Comparison of ENCODE assay signal across 39 mouse cellular contexts in the genomic region with DNA sequence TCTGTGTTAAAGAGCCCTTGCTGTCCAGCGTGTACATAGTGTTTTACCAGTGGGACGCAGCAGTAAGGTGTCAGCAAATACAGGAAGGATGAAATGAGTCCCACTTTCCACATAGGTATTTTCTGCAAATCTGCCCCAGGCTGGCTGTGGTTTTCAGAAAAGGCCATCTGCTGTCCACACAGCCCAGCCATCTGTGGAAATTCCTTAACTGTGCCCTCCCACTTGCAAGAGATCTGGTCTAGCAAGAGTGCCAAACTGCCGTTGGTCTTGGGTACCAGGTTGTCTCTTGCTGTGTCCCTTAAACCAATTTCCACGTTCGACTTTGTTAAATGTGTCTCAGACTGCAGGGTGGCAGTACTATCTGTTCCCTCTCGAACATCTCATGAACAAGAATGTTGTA. TPM values are rescaled to one million over a fixed set of nuclear protein-coding genes. Genes with fewer than 3 reads are reported as not detected.
DNase-seq lines count a peak whose midpoint lies in the region; TF ChIP-seq lines count a peak whose summit lies in the region.
"Had no signal": no experiment of that assay in that cellular context is flagged by ENCODE, and none has a peak within 500 bp of the region (broad histone marks: within the 10 kb centered on the region; RNA-seq: fewer than 3 reads in every experiment).

No protein-coding gene starts in this region.

- H3K9me3 ChIP-seq in CH12.LX (replicated peaks; ENCODE audit: low read length), result no peaks in the 10 kb centered on the region
- H3K9me3 ChIP-seq: embryonic facial prominence, embryonic 13.5 days; G1E; heart, embryonic 10.5 days; heart, embryonic 15.5 days; hindbrain, embryonic 12.5 days; limb, embryonic 13.5 days; liver, embryonic 12.5 days; midbrain, embryonic 13.5 days; stomach, embryonic 15.5 days had no signal

- dilution Hi-C loops in CH12.LX (cut with MboI; ENCODE audit: extremely low pct_ligation_motif_present, extremely low pct_unique_long_range_greater_than_20kb, low sequenced_read_pairs), result no loop called here

- in situ Hi-C loops in CH12.LX (cut with MboI; ENCODE audit: low pct_ligation_motif_present, low pct_unique_long_range_greater_than_20kb, low sequenced_read_pairs), result loop anchor here (25.0 kb wide), 1 partner anchor 361 kb away; no protein-coding TSS in a partner anchor

- no peak for TF ChIP-seq CTCF in CH12.LX (conservative IDR thresholded peaks at IDR 0.05 in 1 of 2, IDR thresholded peaks at IDR 0.05 in 1 of 2; ENCODE audit: low read depth in 2 of 2, low read length in 2 of 2)

- peak; percentile 30 for DNase-seq in heart, adult 11 months
- DNase-seq in heart, adult 9 months (ENCODE audit: low spot score in 2 of 2), result no peak
- DNase-seq in CH12.LX (ENCODE audit: extremely low read depth) (no peak), MN1 (ENCODE audit: low spot score) (no peak)
- peak; percentile 50 for DNase-seq in cerebellum, adult 18-20 months
- peak; percentile 72 to 75 for DNase-seq in cerebellum, postnatal 10 days
- no peak for DNase-seq in frontal cortex, postnatal 10 days (ENCODE audit: low spot score in 2 of 2)
- no peak for DNase-seq in c-Kit-positive CD71-positive TER-119-positive erythroid progenitor cells, embryonic 14.5 days (ENCODE audit: low spot score)
- DNase-seq: adrenal gland, adult 2 months; adrenal gland, postnatal 36 days; embryo, embryonic 11 days; gastrocnemius, postnatal 10 days; kidney, adult 9 months; kidney, postnatal 10 days; liver, postnatal 0 days; lung, postnatal 36 days; right cerebral cortex, postnatal 25 days had no signal

- no peak overlapping the region for H3K27ac ChIP-seq in CH12.LX (ENCODE audit: insufficient read depth, low read depth)
- H3K27ac ChIP-seq: embryonic facial prominence, embryonic 13.5 days; heart, embryonic 10.5 days; heart, embryonic 15.5 days; hindbrain, embryonic 12.5 days; limb, embryonic 13.5 days; liver, embryonic 12.5 days; midbrain, embryonic 13.5 days; stomach, embryonic 15.5 days had no signal

- no peak for TF ChIP-seq POLR2A in CH12.LX (IDR thresholded peaks at IDR 0.05; ENCODE audit: low read depth, low read length)

- H3K4me3 ChIP-seq in CH12.LX (replicated peaks in 1 of 3; ENCODE audit: low read depth in 2 of 3, low read length in 2 of 3, poor library complexity in 1 of 3), result no peak overlapping the region
- H3K4me3 ChIP-seq: embryonic facial prominence, embryonic 13.5 days; erythroblast, embryonic 14.5 days; heart, embryonic 10.5 days; heart, embryonic 15.5 days; hindbrain, embryonic 12.5 days; limb, embryonic 13.5 days; liver, embryonic 12.5 days; midbrain, embryonic 13.5 days; stomach, embryonic 15.5 days had no signal

- no peak for TF ChIP-seq RAD21 in CH12.LX (IDR thresholded peaks at IDR 0.05; ENCODE audit: low read depth, low read length)

- H3K27me3 ChIP-seq in CH12.LX (replicated peaks), result no peaks in the 10 kb centered on the region
- H3K27me3 ChIP-seq: embryonic facial prominence, embryonic 13.5 days; heart, embryonic 15.5 days; hindbrain, embryonic 12.5 days; limb, embryonic 13.5 days; liver, embryonic 12.5 days; midbrain, embryonic 13.5 days; stomach, embryonic 15.5 days had no signal

- 0 out of 2 replicates have a peak, but pooled peaks have one; percentile 32 for TF ChIP-seq EP300 in CH12.LX (IDR thresholded peaks at IDR 0.05; ENCODE audit: low read length)

- H3K4me2 ChIP-seq in CH12.LX (ENCODE audit: insufficient read depth, low read depth, poor library complexity, severe bottlenecking), result no peak overlapping the region
- H3K4me2 ChIP-seq: embryonic facial prominence, embryonic 13.5 days; heart, embryonic 15.5 days; hindbrain, embryonic 12.5 days; limb, embryonic 13.5 days; liver, embryonic 12.5 days; midbrain, embryonic 13.5 days; stomach, embryonic 15.5 days had no signal

- H3K79me2 ChIP-seq in CH12.LX (replicated peaks; ENCODE audit: control insufficient read depth, extremely low read depth, insufficient read depth, poor library complexity, severe bottlenecking), result no peaks in the 10 kb centered on the region

- no peaks in the 10 kb centered on the region for H3K36me3 ChIP-seq in CH12.LX (replicated peaks in 1 of 2; ENCODE audit: control insufficient read depth in 1 of 2, insufficient read depth in 1 of 2, low read length in 1 of 2)
- H3K36me3 ChIP-seq: embryonic facial prominence, embryonic 13.5 days; G1E; heart, embryonic 10.5 days; heart, embryonic 15.5 days; hindbrain, embryonic 12.5 days; limb, embryonic 13.5 days; liver, embryonic 12.5 days; midbrain, embryonic 13.5 days; stomach, embryonic 15.5 days had no signal

- H3K9ac ChIP-seq in CH12.LX (ENCODE audit: insufficient read depth, low read depth), result no peak overlapping the region
- H3K9ac ChIP-seq: embryonic facial prominence, embryonic 13.5 days; heart, embryonic 15.5 days; hindbrain, embryonic 12.5 days; limb, embryonic 13.5 days; liver, embryonic 12.5 days; liver, postnatal 0 days; midbrain, embryonic 13.5 days; stomach, embryonic 15.5 days had no signal

- peaks cover 0 to 8% of the 10 kb centered on the region in 2 experiments; a peak in 1 of 4 replicates for H3K4me1 ChIP-seq in CH12.LX (ENCODE audit: control insufficient read depth in 1 of 2, insufficient read depth in 2 of 2)
- H3K4me1 ChIP-seq: embryonic facial prominence, embryonic 13.5 days; heart, embryonic 15.5 days; hindbrain, embryonic 12.5 days; liver, embryonic 12.5 days; midbrain, embryonic 13.5 days; stomach, embryonic 15.5 days had no signal

TF ChIP-seq in CH12.LX, 34 proteins besides CTCF, POLR2A, EP300 and RAD21:
- TF ChIP-seq KAT2A (IDR thresholded peaks at IDR 0.05; ENCODE audit: insufficient replicate concordance, low read length), result no peak
- TF ChIP-seq ETS1 (conservative IDR thresholded peaks at IDR 0.05; ENCODE audit: low read depth, low read length), result no peak
- no peak for TF ChIP-seq BHLHE40 (IDR thresholded peaks at IDR 0.05; ENCODE audit: low read depth, low read length)
- TF ChIP-seq CHD1 (IDR thresholded peaks at IDR 0.05; ENCODE audit: low read depth, low read length), result no peak
- no peak for TF ChIP-seq HCFC1 (IDR thresholded peaks at IDR 0.05; ENCODE audit: low read depth, low read length)
- TF ChIP-seq JUN (IDR thresholded peaks at IDR 0.05; ENCODE audit: insufficient read depth, low read depth, low read length), result no peak
- TF ChIP-seq UBTF (IDR thresholded peaks at IDR 0.05; ENCODE audit: low read depth, low read length), result no peak
- no peak for TF ChIP-seq ELF1 (IDR thresholded peaks at IDR 0.05; ENCODE audit: low read depth, low read length)
- no peak for TF ChIP-seq RCOR1 (conservative IDR thresholded peaks at IDR 0.05; ENCODE audit: low read depth, low read length)
- no peak for TF ChIP-seq MAFK (IDR thresholded peaks at IDR 0.05; ENCODE audit: insufficient replicate concordance, low read length)
- no peak for TF ChIP-seq GABPA (IDR thresholded peaks at IDR 0.05; ENCODE audit: insufficient replicate concordance, low read depth, low read length)
TF ChIP-seq in CH12.LX: peak in this region for 0.

RNA-seq across cellular contexts. Expression of a gene that starts 2.4 kb away (rescaled TPM):
- total RNA-seq in CH12.LX (2012; rRNA removed) (not detected in 2 replicates), CH12.LX (2014; rRNA removed) (not detected in 2 replicates)
- not detected in 2 replicates for polyA plus RNA-seq in CH12.LX (2012; ENCODE audit: insufficient read length, low read depth)
- total RNA-seq: adrenal gland, adult 2 months; adrenal gland, postnatal 36 days; gastrocnemius, postnatal 10 days; heart, postnatal 25 days; left cerebral cortex, postnatal 25 days; megakaryocyte, adult 5-6 weeks; neutrophil, adult 5-6 weeks had no signal
- polyA plus RNA-seq: adrenal gland, adult 2 months; C2C12; embryonic facial prominence, embryonic 13.5 days; erythroblast, embryonic 14.5 days; forebrain, embryonic 11.5 days; forebrain, embryonic 16.5 days; G1E; gonadal fat pad, adult 2 months; heart, embryonic 10.5 days; heart, embryonic 15.5 days; hindbrain, embryonic 12.5 days; intestine, postnatal 0 days; large intestine, adult 2 months; limb, embryonic 13.5 days; liver, embryonic 12.5 days; liver, postnatal 0 days; lung, embryonic 16.5 days; midbrain, embryonic 13.5 days; Patski; stomach, embryonic 15.5 days had no signal

RNA-seq across cellular contexts. Expression of a gene that starts 8.6 kb away (rescaled TPM):
- not detected in 2 replicates for total RNA-seq in CH12.LX (2012; rRNA removed)
- not detected in 2 replicates for total RNA-seq in CH12.LX (2014; rRNA removed)
- not detected in 2 replicates for polyA plus RNA-seq in CH12.LX (2012; ENCODE audit: insufficient read length, low read depth)
- total RNA-seq: adrenal gland, adult 2 months; adrenal gland, postnatal 36 days; G1E; gastrocnemius, postnatal 10 days; heart, postnatal 25 days; left cerebral cortex, postnatal 25 days; megakaryocyte, adult 5-6 weeks; neutrophil, adult 5-6 weeks had no signal
- polyA plus RNA-seq: adrenal gland, adult 2 months; C2C12; embryonic facial prominence, embryonic 13.5 days; erythroblast, embryonic 14.5 days; forebrain, embryonic 11.5 days; forebrain, embryonic 16.5 days; G1E; heart, embryonic 10.5 days; heart, embryonic 15.5 days; hindbrain, embryonic 12.5 days; intestine, postnatal 0 days; large intestine, adult 2 months; limb, embryonic 13.5 days; liver, embryonic 12.5 days; liver, postnatal 0 days; lung, embryonic 16.5 days; midbrain, embryonic 13.5 days; Patski; stomach, embryonic 15.5 days had no signal

RNA-seq across cellular contexts. Expression of a gene that starts 13.3 kb away (rescaled TPM):
- total RNA-seq in CH12.LX (2012; rRNA removed) (not detected in 2 replicates), CH12.LX (2014; rRNA removed) (not detected in 2 replicates)
- not detected in 2 replicates for polyA plus RNA-seq in CH12.LX (2012; ENCODE audit: insufficient read length, low read depth)
- total RNA-seq: adrenal gland, adult 2 months; adrenal gland, postnatal 36 days; G1E; gastrocnemius, postnatal 10 days; heart, postnatal 25 days; left cerebral cortex, postnatal 25 days; megakaryocyte, adult 5-6 weeks; neutrophil, adult 5-6 weeks had no signal
- polyA plus RNA-seq: adrenal gland, adult 2 months; C2C12; erythroblast, embryonic 14.5 days; forebrain, embryonic 11.5 days; forebrain, embryonic 16.5 days; G1E; gonadal fat pad, adult 2 months; heart, embryonic 10.5 days; heart, embryonic 15.5 days; hindbrain, embryonic 12.5 days; intestine, postnatal 0 days; large intestine, adult 2 months; limb, embryonic 13.5 days; liver, embryonic 12.5 days; liver, postnatal 0 days; lung, embryonic 16.5 days; midbrain, embryonic 13.5 days; Patski; stomach, embryonic 15.5 days had no signal

RNA-seq across cellular contexts. Expression of a gene that starts 18.8 kb away (rescaled TPM):
- total RNA-seq in CH12.LX (2012; rRNA removed), result not detected in 2 replicates
- not detected in 2 replicates for total RNA-seq in CH12.LX (2014; rRNA removed)
- polyA plus RNA-seq in CH12.LX (2012; ENCODE audit: insufficient read length, low read depth), result not detected in 2 replicates
- total RNA-seq: adrenal gland, adult 2 months; adrenal gland, postnatal 36 days; gastrocnemius, postnatal 10 days; heart, postnatal 25 days; left cerebral cortex, postnatal 25 days; megakaryocyte, adult 5-6 weeks; neutrophil, adult 5-6 weeks had no signal
- polyA plus RNA-seq: adrenal gland, adult 2 months; C2C12; embryonic facial prominence, embryonic 13.5 days; forebrain, embryonic 11.5 days; forebrain, embryonic 16.5 days; G1E; gonadal fat pad, adult 2 months; heart, embryonic 10.5 days; heart, embryonic 15.5 days; intestine, postnatal 0 days; large intestine, adult 2 months; limb, embryonic 13.5 days; liver, embryonic 12.5 days; liver, postnatal 0 days; lung, embryonic 16.5 days; midbrain, embryonic 13.5 days; Patski; stomach, embryonic 15.5 days had no signal

RNA-seq across cellular contexts. Expression of a gene that starts 31.6 kb away (rescaled TPM):
- total RNA-seq in CH12.LX (2012; rRNA removed), result not detected in 2 replicates
- total RNA-seq in CH12.LX (2014; rRNA removed), result not detected in 2 replicates
- not detected in 2 replicates for polyA plus RNA-seq in CH12.LX (2012; ENCODE audit: insufficient read length, low read depth)
- total RNA-seq: adrenal gland, adult 2 months; adrenal gland, postnatal 36 days; G1E; gastrocnemius, postnatal 10 days; heart, postnatal 25 days; left cerebral cortex, postnatal 25 days; megakaryocyte, adult 5-6 weeks; neutrophil, adult 5-6 weeks had no signal
- polyA plus RNA-seq: adrenal gland, adult 2 months; C2C12; embryonic facial prominence, embryonic 13.5 days; erythroblast, embryonic 14.5 days; forebrain, embryonic 11.5 days; forebrain, embryonic 16.5 days; G1E; gonadal fat pad, adult 2 months; heart, embryonic 10.5 days; heart, embryonic 15.5 days; hindbrain, embryonic 12.5 days; intestine, postnatal 0 days; large intestine, adult 2 months; limb, embryonic 13.5 days; liver, embryonic 12.5 days; liver, postnatal 0 days; lung, embryonic 16.5 days; midbrain, embryonic 13.5 days; Patski; stomach, embryonic 15.5 days had no signal

Comparison
In these comparisons a context has a peak if more than half of its experiments do, and no peak if none do; other contexts are left out.
1. DNase-seq: peak in heart, adult 11 months (single experiment), cerebellum, adult 18-20 months (2 of 2) and cerebellum, postnatal 10 days (2 of 2); none in heart, adult 9 months (0 of 2), CH12.LX (single experiment), MN1 (single experiment), frontal cortex, postnatal 10 days (0 of 2) and c-Kit-positive CD71-positive TER-119-positive erythroid progenitor cells, embryonic 14.5 days (single experiment).